Mouse (Mus musculus) neural tube, embryonic 14.5 days (tissue): Measurements from ENCODE around the gene Rab26. TPM values are rescaled to one million over a fixed set of nuclear protein-coding genes. Genes with fewer than 3 reads are reported as not detected.

Source experiments
- ATAC-seq: fragments of 200-750 bp; cut with Nextera tagmentation; 2 replicates; pipeline ENCODE4 v1.8.0; 2017; ENCODE audit warnings: low read depth, mild to moderate bottlenecking, moderate TSS enrichment, moderate library complexity
- H3K27ac ChIP-seq: fragments of 300-500 bp; sonication (generic); 2 replicates; pipeline ENCODE4 v1.5.1; 2014; ENCODE audit warnings: low read depth, mild to moderate bottlenecking, control low read depth, low read length, moderate library complexity, mixed read lengths
- H3K27me3 ChIP-seq: fragments of 300-500 bp; sonication (generic); 2 replicates; pipeline ENCODE4 v1.6.1; 2014; ENCODE audit warnings: low read length; ENCODE audit not compliant: control insufficient read depth, insufficient read depth
- H3K36me3 ChIP-seq: fragments of 300-500 bp; sonication (generic); 2 replicates; pipeline ENCODE4 v1.6.1; 2014; ENCODE audit warnings: low read length, mixed read lengths; ENCODE audit not compliant: control insufficient read depth, insufficient read depth
- H3K4me1 ChIP-seq: fragments of 300-500 bp; sonication (generic); 2 replicates; pipeline ENCODE4 v1.6.1; 2014; ENCODE audit warnings: low read length; ENCODE audit not compliant: control insufficient read depth, insufficient read depth
- H3K4me2 ChIP-seq: fragments of 300-500 bp; sonication (generic); 2 replicates; pipeline ENCODE4 v1.6.1; 2014; ENCODE audit warnings: mild to moderate bottlenecking, low read depth, low read length, control low read depth
- H3K4me3 ChIP-seq: fragments of 300-500 bp; sonication (generic); 2 replicates; pipeline ENCODE4 v1.5.1; 2014; ENCODE audit warnings: low read depth, low read length, control low read depth, mixed read lengths
- H3K9ac ChIP-seq: fragments of 300-500 bp; sonication (generic); replicated peaks from 2 replicates; pipeline ENCODE4 v1.6.1; 2014; ENCODE audit warnings: low read depth, mild to moderate bottlenecking, control low read depth, low read length, mixed read lengths
- H3K9me3 ChIP-seq: fragments of 300-500 bp; sonication (generic); 2 replicates; pipeline ENCODE4 v1.6.1; 2016; ENCODE audit warnings: low read length; ENCODE audit not compliant: control insufficient read depth
- WGBS: fragments of 180-500 bp; shearing (Covaris S2); extraction: QIAGEN DNeasy Blood & Tissue Kit; methylation state at CpG from one replicate; pipeline ENCODE4 v1.1.7; 2014; 5-methylcytosine and 5-hydroxymethylcytosine counted together
- polyA plus RNA-seq: library from polyadenylated mRNA; unstranded; fragments of >200 nt; fragmentation: Nextera tagmentation; extraction: Ambion mirVana; gene quantifications from 2 replicates; pipeline ENCODE4 v1.2.1, GENCODE M21; 2014

Gene Rab26
- 1.8 and 5.7 TPM in 2 replicates for polyA plus RNA-seq

GRCm38 (mm10) chr17:24534160-24534718 lies at the start of gene Rab26:
Gene Rab26 (minus strand): TSS chr17:24534210.
- H3K4me2 ChIP-seq: peak within 1 kb of the TSS; percentile 48
- H3K4me3 ChIP-seq: peak within 1 kb of the TSS; percentile 26
- H3K4me1 ChIP-seq: peaks cover 14% of the 10 kb centered on the region
- 88% methylated on average over 8 of the region's 8 CpGs for WGBS
- H3K9me3 ChIP-seq: no peaks in the 10 kb centered on the region
- H3K36me3 ChIP-seq: peaks cover 10% of the 10 kb centered on the region; the same call in 1 of the 2 replicates
- no peak within 1 kb of the TSS for H3K27ac ChIP-seq
- no peaks in the 10 kb centered on the region for H3K27me3 ChIP-seq
- ATAC-seq: no peak
- H3K9ac ChIP-seq: peak within 1 kb of the TSS; percentile 32; the same call in 1 of the 2 replicates

DNA sequence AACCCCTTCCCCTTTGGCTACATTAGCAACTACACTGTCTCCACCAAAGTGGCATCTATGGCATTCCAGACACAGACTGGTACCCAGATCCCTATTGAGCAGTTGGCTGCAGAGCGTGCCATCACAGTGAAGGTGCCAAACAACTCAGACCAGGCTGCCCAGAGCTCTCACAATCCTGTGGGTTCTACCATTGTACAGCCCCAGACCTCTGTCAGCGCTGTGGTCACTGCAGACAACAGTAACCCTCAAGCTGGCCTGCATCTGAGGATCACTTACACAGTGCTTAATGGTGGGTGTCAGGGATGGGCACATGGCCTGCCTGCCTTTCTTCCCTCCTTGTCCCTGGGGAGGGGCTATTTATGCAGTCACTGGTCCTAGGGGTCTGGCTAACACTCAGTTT lies 46.3 kb upstream of the Rab26 start:
- H3K36me3 ChIP-seq: peaks cover 64% of the 10 kb centered on the region
- 100% methylated on average over 2 of the region's 2 CpGs for WGBS
- no peak for ATAC-seq

DNA sequence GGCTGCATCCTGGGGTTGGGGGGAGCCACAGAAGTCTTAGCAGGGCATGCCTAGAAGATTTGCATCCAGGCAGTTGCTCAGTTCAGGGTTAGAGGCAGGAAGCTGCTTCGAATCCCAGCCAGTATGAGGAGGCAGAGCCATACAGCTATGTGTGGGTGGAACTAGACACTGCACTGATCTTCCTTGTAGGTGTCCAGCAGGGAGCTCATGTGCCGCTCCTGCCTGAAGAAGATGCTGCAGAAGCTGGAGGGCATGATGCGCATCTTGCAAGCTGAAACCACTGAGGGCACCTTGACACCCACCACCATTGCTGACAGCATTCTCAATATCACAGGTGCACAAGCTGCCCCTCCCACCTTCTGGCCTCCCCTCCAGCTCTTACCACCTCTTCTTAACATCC lies 45.5 kb upstream of the Rab26 start:
- Histone ChIP-seq H3K36me3 (peaks cover 67% of the 10 kb centered on the region), H3K27me3 (no peaks in the 10 kb centered on the region), H3K9ac (no peak overlapping the region), H3K9me3 (no peaks in the 10 kb centered on the region), H3K4me2 (no peak overlapping the region), H3K4me1 (no peaks in the 10 kb centered on the region), H3K27ac (no peak overlapping the region), H3K4me3 (no peak overlapping the region)
- ATAC-seq: no peak
- WGBS: 97% methylated on average over 3 of the region's 3 CpGs

More for the DNA sequence above, 46.3 kb upstream of the Rab26 start:
- H3K27me3 ChIP-seq: no peaks in the 10 kb centered on the region
- H3K4me3 ChIP-seq: no peak overlapping the region
- H3K4me2 ChIP-seq: no peak overlapping the region
- H3K9me3 ChIP-seq: no peaks in the 10 kb centered on the region
- H3K27ac ChIP-seq: no peak overlapping the region
- H3K9ac ChIP-seq: no peak overlapping the region
- no peaks in the 10 kb centered on the region for H3K4me1 ChIP-seq

DNA sequence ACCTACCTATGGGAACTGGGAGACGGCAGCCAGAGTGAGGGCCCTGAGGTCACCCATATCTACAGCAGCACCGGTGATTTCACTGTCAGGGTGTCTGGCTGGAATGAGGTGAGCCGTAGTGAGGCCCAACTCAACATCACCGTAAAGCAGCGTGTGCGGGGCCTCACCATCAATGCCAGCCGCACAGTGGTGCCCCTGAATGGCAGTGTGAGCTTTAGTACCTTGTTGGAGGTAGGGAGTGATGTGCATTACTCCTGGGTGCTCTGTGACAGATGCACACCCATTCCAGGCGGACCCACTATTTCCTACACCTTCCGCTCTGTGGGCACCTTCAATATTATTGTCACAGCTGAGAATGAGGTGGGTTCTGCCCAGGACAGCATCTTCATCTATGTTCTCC lies 39.8 kb upstream of the Rab26 start:
- no peak overlapping the region for H3K27ac ChIP-seq
- no peak overlapping the region for H3K9ac ChIP-seq
- no peaks in the 10 kb centered on the region for H3K27me3 ChIP-seq
- no peak overlapping the region for H3K4me3 ChIP-seq
- H3K4me2 ChIP-seq: no peak overlapping the region
- ATAC-seq: no peak
- no peaks in the 10 kb centered on the region for H3K9me3 ChIP-seq
- H3K36me3 ChIP-seq: peaks cover 66% of the 10 kb centered on the region
- no peaks in the 10 kb centered on the region for H3K4me1 ChIP-seq
- 96% methylated on average over 9 of the region's 9 CpGs for WGBS

DNA sequence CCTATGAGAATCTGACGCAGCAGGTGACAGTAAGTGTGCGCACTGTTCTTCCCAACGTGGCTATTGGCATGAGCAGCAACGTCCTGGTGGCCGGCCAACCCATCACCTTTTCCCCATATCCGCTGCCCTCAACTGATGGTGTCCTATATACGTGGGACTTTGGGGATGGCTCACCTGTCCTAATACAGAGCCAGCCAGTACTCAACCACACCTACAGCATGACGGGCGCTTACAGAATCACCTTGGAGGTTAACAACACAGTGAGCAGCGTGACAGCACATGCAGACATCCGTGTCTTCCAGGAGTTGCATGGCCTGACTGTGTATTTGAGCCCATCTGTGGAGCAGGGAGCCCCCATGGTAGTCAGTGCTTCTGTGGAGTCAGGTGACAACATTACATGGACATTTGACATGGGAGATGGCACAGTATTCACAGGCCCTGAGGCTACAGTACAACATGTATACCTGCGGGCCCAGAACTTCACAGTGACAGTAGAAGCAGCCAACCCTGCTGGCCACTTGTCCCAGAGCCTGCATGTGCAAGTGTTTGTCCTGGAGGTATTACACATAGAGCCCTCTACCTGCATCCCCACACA lies 38.7 kb upstream of the Rab26 start:
- 97% methylated on average over 12 of the region's 12 CpGs for WGBS
- Histone ChIP-seq H3K9me3 (no peaks in the 10 kb centered on the region), H3K36me3 (peaks cover 55% of the 10 kb centered on the region)

DNA sequence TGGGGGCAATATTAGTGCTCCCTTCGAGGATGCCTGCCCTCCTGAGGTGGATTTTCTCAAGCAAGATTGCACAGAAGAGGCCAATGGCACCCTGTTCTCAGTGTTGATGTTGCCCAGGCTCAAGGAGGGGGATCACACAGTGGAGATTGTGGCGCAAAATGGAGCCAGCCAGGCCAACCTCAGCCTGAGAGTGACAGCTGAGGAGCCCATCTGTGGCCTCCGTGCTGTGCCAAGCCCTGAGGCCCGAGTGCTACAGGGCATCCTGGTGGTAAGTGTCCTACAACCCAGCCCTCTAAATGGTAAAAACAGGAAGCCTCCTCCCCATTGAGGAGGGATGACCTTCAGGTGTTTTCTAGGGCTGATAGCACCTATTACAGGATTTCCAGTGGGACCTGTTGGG lies 35.8 kb upstream of the Rab26 start:
- no peak overlapping the region for H3K4me2 ChIP-seq
- peaks cover 3% of the 10 kb centered on the region; the same call in 1 of the 2 replicates for H3K4me1 ChIP-seq
- peaks cover 45% of the 10 kb centered on the region for H3K36me3 ChIP-seq
- 86% methylated on average over 4 of the region's 4 CpGs for WGBS
- no peak overlapping the region for H3K9ac ChIP-seq
- no peak overlapping the region for H3K4me3 ChIP-seq
- ATAC-seq: no peak
- no peaks in the 10 kb centered on the region for H3K27me3 ChIP-seq
- no peak overlapping the region for H3K27ac ChIP-seq
- H3K9me3 ChIP-seq: no peaks in the 10 kb centered on the region

More for the DNA sequence above, 38.7 kb upstream of the Rab26 start:
- no peak for ATAC-seq
- Histone ChIP-seq H3K27me3 (no peaks in the 10 kb centered on the region), H3K4me3 (no peak overlapping the region), H3K27ac (no peak overlapping the region), H3K4me2 (no peak overlapping the region), H3K9ac (no peak overlapping the region), H3K4me1 (no peaks in the 10 kb centered on the region)

GRCm38 (mm10) chr17:24567034-24567779 lies 33.2 kb upstream of the Rab26 start:
- H3K36me3 ChIP-seq: peaks cover 31% of the 10 kb centered on the region
- no peak overlapping the region for H3K4me3 ChIP-seq
- WGBS: 61% methylated on average over 8 of the region's 8 CpGs
- no peaks in the 10 kb centered on the region for H3K27me3 ChIP-seq
- no peak overlapping the region for H3K9ac ChIP-seq
- no peak for ATAC-seq
- H3K4me2 ChIP-seq: no peak overlapping the region
- no peak overlapping the region for H3K27ac ChIP-seq
- peaks cover 3% of the 10 kb centered on the region; the same call in 1 of the 2 replicates for H3K4me1 ChIP-seq
- H3K9me3 ChIP-seq: no peaks in the 10 kb centered on the region

GRCm38 (mm10) chr17:24565792-24566191 lies 31.8 kb upstream of the Rab26 start:
- no peak overlapping the region for H3K9ac ChIP-seq
- H3K4me3 ChIP-seq: no peak overlapping the region
- H3K27ac ChIP-seq: no peak overlapping the region
- peaks cover 5% of the 10 kb centered on the region; the same call in 1 of the 2 replicates for H3K4me1 ChIP-seq
- H3K36me3 ChIP-seq: peaks cover 17% of the 10 kb centered on the region
- H3K9me3 ChIP-seq: no peaks in the 10 kb centered on the region
- H3K27me3 ChIP-seq: no peaks in the 10 kb centered on the region
- no peak overlapping the region for H3K4me2 ChIP-seq
- WGBS: 88% methylated on average over 3 of the region's 3 CpGs
- no peak for ATAC-seq

GRCm38 (mm10) chr17:24565092-24565491 lies 31.1 kb upstream of the Rab26 start:
- peaks cover 8% of the 10 kb centered on the region; the same call in 1 of the 2 replicates for H3K4me1 ChIP-seq
- H3K4me3 ChIP-seq: no peak overlapping the region
- peaks cover 10% of the 10 kb centered on the region; the same call in 1 of the 2 replicates for H3K36me3 ChIP-seq
- ATAC-seq: no peak
- H3K9ac ChIP-seq: no peak overlapping the region
- H3K27me3 ChIP-seq: no peaks in the 10 kb centered on the region
- WGBS: 91% methylated on average over 3 of the region's 3 CpGs
- no peaks in the 10 kb centered on the region for H3K9me3 ChIP-seq
- no peak overlapping the region for H3K27ac ChIP-seq
- no peak overlapping the region for H3K4me2 ChIP-seq
